Mouse (Mus musculus) heart, postnatal 0 days (tissue): ENCODE results near the gene Crip2. TPM values are rescaled to one million over a fixed set of nuclear protein-coding genes. Genes with fewer than 3 reads are reported as not detected.

Experiments
- ATAC-seq: fragments of 200-750 bp; cut with Nextera tagmentation; 2 replicates; pipeline ENCODE4 v1.8.0; 2017; ENCODE audit warnings: low read depth, moderate number of reproducible peaks, moderate library complexity; ENCODE audit not compliant: insufficient read depth
- DNase-seq: peaks from one replicate; pipeline ENCODE4 v3.0.0-alpha.2; 2016; ENCODE audit warnings: low spot score
- H3K27ac ChIP-seq: fragments of 300-500 bp; sonication (generic); 2 replicates; pipeline ENCODE4 v1.5.1; 2014; ENCODE audit warnings: low read depth, mild to moderate bottlenecking
- H3K27me3 ChIP-seq: fragments of 300-500 bp; sonication (generic); 2 replicates; pipeline ENCODE4 v1.6.1; 2014; ENCODE audit warnings: low read length, mixed read lengths; ENCODE audit not compliant: control insufficient read depth, insufficient read depth
- H3K36me3 ChIP-seq: fragments of 300-500 bp; sonication (generic); replicated peaks from 2 replicates; pipeline ENCODE4 v1.6.1; 2014; ENCODE audit warnings: low read length, mixed read lengths; ENCODE audit not compliant: control insufficient read depth, insufficient read depth
- H3K4me1 ChIP-seq: fragments of 300-500 bp; sonication (generic); 2 replicates; pipeline ENCODE4 v1.6.1; 2014; ENCODE audit warnings: antibody characterized with exemption; ENCODE audit not compliant: control insufficient read depth, insufficient read depth
- H3K4me2 ChIP-seq: fragments of 300-500 bp; sonication (generic); 2 replicates; pipeline ENCODE4 v1.6.1; 2014; ENCODE audit warnings: low read depth, mild to moderate bottlenecking, low read length, moderate library complexity
- H3K4me3 ChIP-seq: fragments of 300-500 bp; sonication (generic); 2 replicates; pipeline ENCODE4 v1.5.1; 2014; ENCODE audit warnings: low read depth, low read length
- H3K9ac ChIP-seq: fragments of 300-500 bp; sonication (generic); replicated peaks from 2 replicates; pipeline ENCODE4 v1.6.1; 2014; ENCODE audit warnings: low read depth, low read length, mixed read lengths
- H3K9me3 ChIP-seq: fragments of 300-500 bp; sonication (generic); replicated peaks from 2 replicates; pipeline ENCODE4 v1.6.1; 2016; ENCODE audit warnings: low read length; ENCODE audit not compliant: control insufficient read depth
- CTCF ChIP-seq: IDR thresholded peaks from 2 replicates; pipeline ENCODE4 v1.5.1; 2016; ENCODE audit warnings: antibody characterized with exemption, control low read depth, low read depth
- EP300 ChIP-seq: IDR thresholded peaks from 2 replicates; pipeline ENCODE4 v1.6.1; 2016; ENCODE audit warnings: antibody characterized with exemption, low read depth
- WGBS: fragments of 180-500 bp; shearing (Covaris S2); extraction: QIAGEN DNeasy Blood & Tissue Kit; methylation state at CpG from one replicate; pipeline ENCODE4 v1.1.7; 2014; 5-methylcytosine and 5-hydroxymethylcytosine counted together
- polyA plus RNA-seq: library from polyadenylated mRNA; unstranded; fragments of >200 nt; fragmentation: Nextera tagmentation; extraction: Ambion mirVana; gene quantifications from 2 replicates; pipeline ENCODE4 v1.2.1, GENCODE M21; 2015
- total RNA-seq: library from RNA; depleted of rRNA; stranded (reverse); fragments of >200 nt; gene quantifications from 2 replicates; pipeline ENCODE4 v1.2.3, GENCODE M21; 2014; ENCODE audit warnings: low replicate concordance

Crip2 gene
- total and polyA plus RNA-seq, 2 experiments from 2014 or later: 1,556 to 2,395 TPM

GRCm38 (mm10) chr12:113107431-113108124 lies 32.5 kb upstream of the Crip2 start:
- DNase-seq (no peak), ATAC-seq (no peak)
- TF ChIP-seq CTCF: no peak
- no peak for TF ChIP-seq EP300
- Histone ChIP-seq H3K4me1 (peaks cover 9% of the 10 kb centered on the region; the same call in 1 of the 2 replicates), H3K9ac (no peak overlapping the region), H3K27ac (no peak overlapping the region), H3K4me2 (no peak overlapping the region), H3K36me3 (no peaks in the 10 kb centered on the region; the same call in 1 of the 2 replicates), H3K27me3 (no peaks in the 10 kb centered on the region), H3K4me3 (no peak overlapping the region), H3K9me3 (no peaks in the 10 kb centered on the region)
- WGBS: 63% methylated on average over 4 of the region's 4 CpGs

- peaks cover 9% of the 10 kb centered on the region; the same call in 1 of the 2 replicates for H3K4me1 ChIP-seq
- H3K36me3 ChIP-seq: peaks cover 5% of the 10 kb centered on the region; the same call in 1 of the 2 replicates
- no peak for TF ChIP-seq EP300
- no peaks in the 10 kb centered on the region for H3K27me3 ChIP-seq
- H3K4me2 ChIP-seq: no peak overlapping the region
- DNase-seq (no peak), ATAC-seq (no peak)
- no peak overlapping the region for H3K27ac ChIP-seq
- no peak overlapping the region for H3K4me3 ChIP-seq
- no peak overlapping the region for H3K9ac ChIP-seq
- no peaks in the 10 kb centered on the region for H3K9me3 ChIP-seq
- WGBS: 77% methylated on average over 17 of the region's 17 CpGs
Observed at GRCm38 (mm10) chr12:113108528-113109283, 31.3 kb upstream of the Crip2 start.

- no peak for TF ChIP-seq EP300
- no peak for TF ChIP-seq CTCF
- DNase-seq: no peak
- 90% methylated on average over 10 of the region's 10 CpGs for WGBS
- H3K27me3 ChIP-seq: no peaks in the 10 kb centered on the region
- H3K36me3 ChIP-seq: peaks cover 8% of the 10 kb centered on the region; the same call in 1 of the 2 replicates
- no peak for ATAC-seq
- no peak overlapping the region for H3K9ac ChIP-seq
- no peak overlapping the region for H3K4me3 ChIP-seq
- no peaks in the 10 kb centered on the region for H3K9me3 ChIP-seq
- no peak overlapping the region for H3K4me2 ChIP-seq
- peaks cover 9% of the 10 kb centered on the region; the same call in 1 of the 2 replicates for H3K4me1 ChIP-seq
- H3K27ac ChIP-seq: no peak overlapping the region
Observed at GRCm38 (mm10) chr12:113109801-113110200, 30.2 kb upstream of the Crip2 start.

GRCm38 (mm10) chr12:113114141-113114540 lies 25.9 kb upstream of the Crip2 start:
- peaks cover 30% of the 10 kb centered on the region for H3K36me3 ChIP-seq
- H3K9ac ChIP-seq: no peak overlapping the region
- DNase-seq (no peak), ATAC-seq (no peak)
- 83% methylated on average over 4 of the region's 4 CpGs for WGBS
- no peak overlapping the region for H3K4me3 ChIP-seq
- H3K4me1 ChIP-seq: no peaks in the 10 kb centered on the region
- H3K27me3 ChIP-seq: no peaks in the 10 kb centered on the region
- H3K27ac ChIP-seq: no peak overlapping the region
- no peak overlapping the region for H3K4me2 ChIP-seq
- TF ChIP-seq CTCF (no peak), EP300 (no peak)
- H3K9me3 ChIP-seq: no peaks in the 10 kb centered on the region

GRCm38 (mm10) chr12:113114856-113115538 lies 25.0 kb upstream of the Crip2 start:
- H3K4me1 ChIP-seq: no peaks in the 10 kb centered on the region; the same call in 1 of the 2 replicates
- peaks cover 31% of the 10 kb centered on the region for H3K36me3 ChIP-seq
- H3K4me2 ChIP-seq: no peak overlapping the region
- no peak overlapping the region for H3K9ac ChIP-seq
- no peaks in the 10 kb centered on the region for H3K27me3 ChIP-seq
- no peak for DNase-seq
- WGBS: 77% methylated on average over 16 of the region's 16 CpGs
- no peaks in the 10 kb centered on the region for H3K9me3 ChIP-seq
- no peak for TF ChIP-seq EP300
- no peak for TF ChIP-seq CTCF
- H3K4me3 ChIP-seq: no peak overlapping the region
- ATAC-seq: no peak
- no peak overlapping the region for H3K27ac ChIP-seq
